In genomic region chr2:156418467-156418866, GRCm38 (mm10) we compare ENCODE assay signal across 17 mouse cellular contexts. TPM values are rescaled to one million over a fixed set of nuclear protein-coding genes. Genes with fewer than 3 reads are reported as not detected.
"Had no signal": no experiment of that assay in that cellular context is flagged by ENCODE, and none has a peak within 500 bp of the region (broad histone marks: within the 10 kb centered on the region; RNA-seq: fewer than 3 reads in every experiment).

No protein-coding gene starts in this region.

- DNase-seq: liver, embryonic 13.5 days; liver, postnatal 0 days; lung, embryonic 14.5 days; lung, postnatal 14 days; midbrain, embryonic 14.5 days; right cerebral cortex, postnatal 14 days; thymus, adult 18-20 months; thymus, postnatal 14 days; thymus, postnatal 36 days had no signal

- H3K27ac ChIP-seq: liver, embryonic 13.5 days; liver, embryonic 15.5 days; midbrain, embryonic 10.5 days; midbrain, embryonic 12.5 days; neural tube, embryonic 12.5 days; stomach, embryonic 15.5 days had no signal

- H3K4me2 ChIP-seq: liver, embryonic 11.5 days; liver, embryonic 13.5 days; liver, embryonic 15.5 days; lung, embryonic 14.5 days; midbrain, embryonic 12.5 days; neural tube, embryonic 12.5 days; stomach, embryonic 15.5 days had no signal

- H3K36me3 ChIP-seq: liver, embryonic 13.5 days; liver, embryonic 15.5 days; midbrain, embryonic 10.5 days; midbrain, embryonic 12.5 days; neural tube, embryonic 12.5 days; stomach, embryonic 15.5 days had no signal

- H3K4me3 ChIP-seq: liver, embryonic 13.5 days; liver, embryonic 15.5 days; midbrain, embryonic 10.5 days; midbrain, embryonic 12.5 days; neural tube, embryonic 12.5 days; stomach, embryonic 15.5 days had no signal

- H3K9ac ChIP-seq: liver, embryonic 13.5 days; liver, embryonic 15.5 days; liver, postnatal 0 days; lung, embryonic 14.5 days; midbrain, embryonic 12.5 days; neural tube, embryonic 12.5 days; stomach, embryonic 15.5 days had no signal

- H3K9me3 ChIP-seq: liver, embryonic 13.5 days; liver, embryonic 15.5 days; midbrain, embryonic 10.5 days; midbrain, embryonic 12.5 days; neural tube, embryonic 12.5 days; stomach, embryonic 15.5 days had no signal

- ATAC-seq: liver, postnatal 0 days; midbrain, embryonic 16.5 days had no signal

RNA-seq across cellular contexts. Expression of gene Epb41l1, which starts 2.2 kb away (rescaled TPM):
- total RNA-seq: megakaryocyte-erythroid progenitor cell, adult 5-6 weeks had no signal
